Mouse (Mus musculus) left cerebral cortex, postnatal 36 days (tissue): ENCODE results near the gene Gpr182. TPM values are rescaled to one million over a fixed set of nuclear protein-coding genes. Genes with fewer than 3 reads are reported as not detected.

Experiments
- DNase-seq, 2 experiments: peaks; one replicate each; pipeline ENCODE4 v3.0.0; 2021 to 2022; ENCODE audit warnings: low spot score in 2 of 2, mixed read lengths in 1 of 2
- intact Hi-C: fragments of 180-260 bp; cut with DNase I; formaldehyde crosslinking; loops from one replicate; pipeline ENCODE4 v1.15.1; 2025
- total RNA-seq, 2 experiments: library from RNA; stranded (reverse); gene quantifications; 2 replicates each; pipeline ENCODE4 v1.2.3; 2021

Gpr182 gene
- total RNA-seq, 2 experiments from 2014 or later, result 1.5 to 1.6 TPM

DNA sequence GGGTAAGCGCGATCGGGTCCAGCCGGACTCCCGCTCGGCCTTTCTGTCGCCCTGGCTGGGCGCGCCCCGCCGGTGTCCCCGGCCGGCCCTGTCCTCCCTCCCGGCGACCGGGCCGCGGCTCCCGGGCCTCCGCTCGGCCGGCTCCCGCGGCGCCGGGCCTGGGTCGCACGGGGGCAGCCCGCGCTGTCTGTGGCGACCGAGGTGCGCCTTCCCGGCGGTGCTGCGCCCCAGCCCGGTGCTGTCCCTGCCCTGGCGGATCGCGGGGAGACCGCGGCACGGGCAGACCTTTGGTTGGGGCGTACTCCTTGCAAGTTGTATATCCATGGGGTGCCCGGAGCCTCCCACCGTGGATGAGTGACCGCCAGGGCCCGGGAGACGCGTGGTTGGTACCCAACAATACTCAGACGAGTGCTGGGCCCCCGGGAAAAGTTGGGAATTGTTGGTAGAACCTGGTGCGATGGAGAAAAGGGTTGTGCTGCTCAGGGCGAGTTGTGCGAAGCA, 11.8 kb downstream of the Gpr182 start:
- peak in 1 of 2 experiments; percentile 65 for DNase-seq

DNA sequence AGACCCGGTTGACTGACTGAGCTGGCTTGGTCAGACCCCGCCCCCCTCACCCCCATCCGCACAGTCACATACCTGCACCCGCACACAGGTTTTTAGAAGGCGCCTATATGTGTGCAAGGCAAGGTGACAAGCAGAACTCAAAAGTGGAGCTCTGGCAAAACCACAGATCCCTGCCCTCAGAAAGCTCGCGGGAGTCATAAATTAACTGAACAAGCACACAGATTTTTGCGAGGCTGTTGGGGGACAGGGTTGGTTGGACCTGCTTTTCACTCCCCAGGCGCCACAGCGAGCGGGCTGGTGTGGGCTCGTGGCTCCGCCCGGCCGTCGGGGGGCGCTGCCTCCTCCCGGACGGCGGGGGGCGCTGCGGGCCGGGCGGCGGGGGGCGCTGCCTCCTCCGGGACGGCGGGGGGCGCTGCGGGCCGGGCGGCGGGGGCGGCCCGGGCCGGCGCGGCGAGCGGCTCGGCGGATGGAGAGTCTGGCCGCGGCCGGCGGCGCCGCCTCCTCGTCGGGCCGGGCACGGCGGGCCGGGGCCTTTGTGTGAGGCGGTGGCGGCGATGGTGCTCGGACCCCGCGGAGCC, 12.4 kb downstream of the Gpr182 start, which contains the start of gene Zbtb39:
Zbtb39 (plus strand) TSS at position 456 of the 578 bp plus-strand sequence.
- intact Hi-C loops, result loop anchor here (1.0 to 2.0 kb wide), 2 partner anchors 44 to 198 kb away; no protein-coding TSS in a partner anchor

More for the DNA sequence above, 11.8 kb downstream of the Gpr182 start:
- intact Hi-C loops, result loop anchor here (1.0 to 2.0 kb wide), 2 partner anchors 45 to 198 kb away; no protein-coding TSS in a partner anchor

DNA sequence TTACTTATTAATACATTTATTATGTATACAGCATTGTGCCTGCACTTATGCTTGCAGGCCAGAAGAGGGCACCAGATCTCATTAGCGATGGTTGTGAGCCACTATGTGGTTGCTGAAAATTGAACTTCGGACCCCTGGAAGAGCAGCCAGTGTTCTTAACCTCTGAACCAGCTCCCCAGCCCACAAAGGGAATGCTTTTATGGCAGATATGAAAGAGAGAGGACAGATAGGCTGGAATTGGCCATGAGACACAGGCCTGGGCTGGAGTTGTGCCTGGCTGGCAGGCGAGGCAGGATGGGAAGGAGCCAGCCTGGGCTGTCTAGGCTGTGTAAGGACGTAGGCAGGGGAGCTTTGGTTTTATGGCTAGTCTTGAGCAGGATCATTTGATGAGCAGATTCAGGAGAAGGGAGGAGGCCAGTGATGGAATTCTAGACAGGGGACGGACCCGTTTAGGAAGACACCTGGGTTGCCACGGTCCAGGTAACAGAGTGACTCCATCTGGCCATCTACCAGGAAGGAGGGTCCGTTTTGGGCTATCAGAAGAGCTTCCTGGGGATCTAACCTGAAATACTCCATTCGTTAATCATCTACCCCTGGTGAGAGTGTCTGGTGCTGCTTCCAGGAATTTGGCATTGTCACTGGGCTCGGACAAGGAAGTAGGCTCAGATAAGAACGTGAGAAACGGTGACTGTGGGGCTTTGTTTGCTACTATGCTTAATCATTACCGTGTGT, 13.2 kb downstream of the Gpr182 start:
- intact Hi-C loops, result loop anchor here (2.0 kb wide), 1 partner anchor 44 kb away; no protein-coding TSS in a partner anchor
- no peak for DNase-seq

More for the DNA sequence above, 12.4 kb downstream of the Gpr182 start, which contains the start of gene Zbtb39:
- peak in 1 of 2 experiments; percentile 78 for DNase-seq

DNA sequence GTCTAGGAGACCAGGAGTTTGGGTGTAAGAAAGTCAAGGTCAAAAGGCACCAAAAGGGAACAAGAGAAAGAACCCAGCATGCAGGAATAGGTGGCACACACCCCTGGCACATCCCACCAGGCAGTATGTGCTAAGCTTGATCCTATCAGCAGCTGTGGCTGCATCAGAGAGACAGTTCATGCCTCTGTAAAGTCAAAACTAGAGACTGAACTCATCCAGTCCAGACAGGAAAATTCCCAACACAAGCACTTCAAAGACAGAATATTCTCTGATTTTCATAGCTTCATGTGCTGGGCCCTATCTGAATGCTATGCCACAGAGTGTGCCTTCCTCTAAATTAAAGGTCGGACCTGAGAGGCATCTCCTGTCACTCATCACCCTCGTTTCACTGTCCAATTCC, 14.0 kb downstream of the Gpr182 start:
- intact Hi-C loops, result no loop called here

DNA sequence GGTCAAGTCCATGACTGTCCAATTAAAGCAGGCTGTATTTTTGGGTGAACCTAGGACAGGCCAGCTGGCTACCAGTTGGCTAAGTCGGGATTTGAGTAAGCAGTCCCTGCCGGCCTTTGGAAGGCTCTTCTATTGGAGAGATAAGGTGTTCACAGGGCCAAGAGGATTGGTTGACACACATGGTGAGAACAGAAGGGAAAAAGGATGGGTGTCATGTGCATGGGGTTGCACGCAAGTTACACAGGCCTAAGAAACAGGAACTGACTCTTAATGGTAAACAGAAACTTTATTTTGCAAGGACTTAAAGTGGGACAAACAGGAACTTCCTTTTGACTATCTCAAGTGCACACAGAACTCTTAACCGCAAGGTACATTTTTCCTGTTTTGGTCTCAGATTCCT, 14.6 kb downstream of the Gpr182 start:
- intact Hi-C loops, result no loop called here
- DNase-seq, result no peak

More for the DNA sequence above, 14.0 kb downstream of the Gpr182 start:
- DNase-seq, result no peak

DNA sequence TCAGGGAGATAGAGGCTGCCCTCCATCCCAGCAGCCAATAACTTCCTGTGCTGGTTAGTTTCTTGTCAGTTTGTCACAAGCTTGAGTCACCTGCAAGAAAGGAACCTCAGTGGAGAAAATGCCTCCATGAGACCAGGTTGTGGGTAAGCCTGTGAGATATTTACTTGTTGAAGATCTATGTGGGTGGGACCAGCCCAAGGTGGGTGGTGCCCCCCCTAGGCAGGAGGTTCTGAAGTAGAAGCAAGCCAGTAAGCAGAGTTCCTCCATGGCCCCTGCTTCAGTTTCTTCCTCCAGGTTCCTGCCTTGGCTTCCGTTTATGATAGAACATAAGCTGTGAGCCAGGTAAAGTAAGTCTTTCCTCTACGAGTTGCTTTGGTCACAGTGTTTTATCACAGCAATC, 15.3 kb downstream of the Gpr182 start:
- DNase-seq, result no peak
- intact Hi-C loops, result no loop called here

DNA sequence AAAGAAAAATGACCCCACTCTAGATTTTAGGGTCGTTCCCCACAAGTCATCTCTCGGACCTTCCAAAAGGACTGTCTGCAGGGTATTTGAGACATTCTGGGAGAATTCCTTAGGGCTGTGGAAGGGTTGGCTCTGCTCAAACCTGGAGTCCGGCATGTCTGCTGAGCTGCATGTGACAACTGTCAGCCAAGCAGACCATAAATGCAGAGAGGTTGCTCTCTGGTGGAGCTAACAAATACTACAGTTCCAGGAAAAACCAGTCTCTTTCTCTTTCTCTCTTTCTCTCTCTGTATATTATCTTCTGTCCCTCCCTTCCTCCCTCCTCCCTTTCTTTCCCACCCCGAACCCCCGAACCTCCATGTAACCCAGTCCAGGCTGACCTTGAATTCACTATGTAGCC, 17.1 kb downstream of the Gpr182 start:
- intact Hi-C loops, result loop anchor here (5.0 kb wide), 2 partner anchors 57 to 92 kb away; partner anchors contain the start of gene Stat6
- DNase-seq, result no peak

DNA sequence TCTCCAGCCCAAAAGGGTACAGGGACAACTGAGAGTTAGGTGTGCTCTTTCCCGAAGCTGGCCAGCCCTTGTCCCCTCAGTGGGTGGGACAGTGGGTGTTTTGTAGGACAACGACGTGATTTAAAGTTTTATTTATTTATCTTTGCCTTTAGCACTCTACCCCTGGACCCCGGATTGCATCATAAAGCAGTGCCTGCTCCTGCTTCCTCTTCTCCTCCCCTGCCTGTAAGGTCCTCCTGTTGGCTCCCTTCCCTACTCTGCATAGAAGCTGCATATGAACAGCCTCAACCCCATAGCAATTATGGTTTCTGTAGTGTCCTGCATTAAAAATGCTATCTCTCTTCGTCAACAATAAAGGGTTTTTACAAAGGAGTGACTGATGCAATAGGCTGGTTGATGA, 20.1 kb downstream of the Gpr182 start:
- intact Hi-C loops, result loop anchor here (5.0 kb wide), 2 partner anchors 54 to 89 kb away; partner anchors contain the start of gene Stat6

DNA sequence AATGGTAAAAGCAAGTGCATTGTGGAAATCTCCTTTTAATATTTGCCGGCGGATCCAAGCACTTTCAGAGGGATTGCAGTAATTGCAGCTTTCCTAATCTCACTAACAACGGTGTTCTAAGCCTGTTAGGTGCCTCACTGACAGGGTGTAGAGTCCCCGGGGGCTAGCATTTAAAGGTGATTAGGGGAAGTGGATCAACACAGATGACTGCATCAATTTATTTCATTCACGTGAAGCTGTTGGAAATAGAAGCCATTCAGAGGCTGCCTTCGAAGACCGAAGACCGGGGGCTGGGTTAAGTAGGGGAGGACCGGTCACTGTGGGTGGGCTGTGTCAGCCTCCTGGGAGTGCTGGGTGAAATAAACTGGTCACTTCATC, 20.6 kb downstream of the Gpr182 start:
- intact Hi-C loops, result loop anchor here (5.0 kb wide), 2 partner anchors 54 to 89 kb away; partner anchors contain the start of gene Stat6
- DNase-seq, result no peak

More for the DNA sequence above, 20.1 kb downstream of the Gpr182 start:
- no peak for DNase-seq

DNA sequence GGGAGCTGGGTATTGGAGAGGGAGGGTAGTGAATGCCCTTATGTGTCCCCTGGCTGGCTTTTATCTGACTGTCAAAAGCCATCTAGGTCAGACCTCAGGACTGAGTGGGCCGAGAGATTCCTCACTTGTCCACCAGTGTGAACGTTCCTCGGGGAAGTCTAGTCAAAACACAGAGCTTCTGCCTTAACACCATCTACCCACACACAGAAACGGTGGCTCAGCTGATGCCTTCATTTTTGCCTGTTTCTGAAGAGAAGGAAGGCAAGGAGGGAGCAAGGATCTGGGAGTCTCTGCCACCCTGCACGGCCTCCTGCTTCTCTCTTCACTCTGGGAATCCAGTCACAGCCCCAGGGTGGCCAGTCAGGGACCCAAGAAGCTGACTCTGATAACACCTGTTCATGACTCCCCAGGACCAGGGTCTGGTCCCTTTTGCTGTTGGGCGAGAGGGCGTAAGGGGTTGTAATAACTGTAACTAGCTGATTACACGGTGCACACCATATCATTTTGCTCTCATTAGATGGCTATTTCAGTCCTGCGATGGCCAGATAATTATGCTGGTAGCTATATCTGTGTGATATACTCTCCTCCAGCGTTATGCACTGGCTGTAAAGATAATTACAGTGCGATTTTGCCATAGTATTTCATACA, 21.1 kb downstream of the Gpr182 start:
- peak in 1 of 2 experiments; percentile 21 for DNase-seq
- intact Hi-C loops, result loop anchor here (5.0 kb wide), 2 partner anchors 53 to 88 kb away; partner anchors contain the start of gene Stat6

DNA sequence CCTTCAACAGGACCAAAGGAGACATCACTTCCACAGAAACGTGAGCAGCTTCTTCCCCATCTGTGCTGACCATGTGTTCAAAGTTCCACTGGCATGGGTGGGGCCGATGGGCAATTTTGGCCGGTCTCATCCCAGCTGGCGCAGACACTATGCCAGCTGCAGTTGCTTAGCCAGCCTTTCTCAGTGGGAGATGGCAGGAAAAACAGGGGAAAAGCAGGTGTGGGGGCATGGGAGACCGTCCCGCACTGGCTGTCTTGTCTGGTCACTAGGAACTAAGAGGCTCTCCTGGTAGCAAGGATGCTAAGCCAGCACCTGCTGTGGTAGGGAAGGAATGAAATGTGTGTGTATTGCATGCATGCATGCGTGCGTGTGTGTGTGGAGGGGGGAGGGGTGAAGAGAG, 23.1 kb downstream of the Gpr182 start:
- DNase-seq, result peak; percentile 36 to 43
- intact Hi-C loops, result no loop called here

DNA sequence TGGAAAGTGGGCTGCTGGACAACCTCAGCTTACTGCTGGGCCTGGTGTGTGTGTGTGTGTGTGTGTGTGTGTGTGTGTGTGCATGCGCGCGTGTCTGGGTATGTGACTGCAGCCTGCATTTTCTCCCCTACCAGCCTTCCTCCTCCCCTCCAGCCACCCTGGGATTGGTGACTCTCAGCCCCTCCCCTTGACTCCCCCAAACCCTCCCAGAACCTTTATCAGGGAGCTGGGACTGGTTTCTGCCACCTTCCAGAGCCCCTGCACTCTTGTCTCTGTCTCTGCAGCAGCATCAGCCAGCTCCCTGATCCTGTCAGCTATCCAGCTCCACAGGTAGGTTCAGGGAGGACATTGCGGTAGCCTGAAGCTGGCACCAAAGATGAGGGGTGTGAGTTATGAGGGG, 26.4 kb downstream of the Gpr182 start:
- no peak for DNase-seq
- intact Hi-C loops, result no loop called here

DNA sequence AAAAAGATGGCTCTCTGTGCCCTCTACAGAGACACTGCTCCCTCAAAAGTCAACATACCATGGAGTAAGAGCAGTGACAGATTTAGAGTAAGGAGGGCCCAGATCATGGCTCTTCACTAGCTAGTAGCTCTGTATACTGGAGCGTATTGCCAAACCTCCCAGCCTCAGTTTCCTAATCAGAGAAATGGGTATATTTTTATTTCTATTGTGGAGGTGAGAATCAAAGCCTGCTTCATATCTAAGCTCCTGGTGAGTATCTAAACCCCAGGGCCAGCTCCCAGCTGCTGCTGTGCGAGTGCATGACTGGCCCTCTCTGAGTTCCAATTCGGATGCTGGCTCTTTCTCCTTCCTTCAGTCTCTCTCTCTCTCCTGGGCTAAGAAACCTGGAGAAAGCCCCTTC, 27.4 kb downstream of the Gpr182 start, which contains the start of gene Tac2:
Tac2 (plus strand) TSS at position 301 of the 400 bp plus-strand sequence.
- intact Hi-C loops, result no loop called here
- no peak for DNase-seq

DNA sequence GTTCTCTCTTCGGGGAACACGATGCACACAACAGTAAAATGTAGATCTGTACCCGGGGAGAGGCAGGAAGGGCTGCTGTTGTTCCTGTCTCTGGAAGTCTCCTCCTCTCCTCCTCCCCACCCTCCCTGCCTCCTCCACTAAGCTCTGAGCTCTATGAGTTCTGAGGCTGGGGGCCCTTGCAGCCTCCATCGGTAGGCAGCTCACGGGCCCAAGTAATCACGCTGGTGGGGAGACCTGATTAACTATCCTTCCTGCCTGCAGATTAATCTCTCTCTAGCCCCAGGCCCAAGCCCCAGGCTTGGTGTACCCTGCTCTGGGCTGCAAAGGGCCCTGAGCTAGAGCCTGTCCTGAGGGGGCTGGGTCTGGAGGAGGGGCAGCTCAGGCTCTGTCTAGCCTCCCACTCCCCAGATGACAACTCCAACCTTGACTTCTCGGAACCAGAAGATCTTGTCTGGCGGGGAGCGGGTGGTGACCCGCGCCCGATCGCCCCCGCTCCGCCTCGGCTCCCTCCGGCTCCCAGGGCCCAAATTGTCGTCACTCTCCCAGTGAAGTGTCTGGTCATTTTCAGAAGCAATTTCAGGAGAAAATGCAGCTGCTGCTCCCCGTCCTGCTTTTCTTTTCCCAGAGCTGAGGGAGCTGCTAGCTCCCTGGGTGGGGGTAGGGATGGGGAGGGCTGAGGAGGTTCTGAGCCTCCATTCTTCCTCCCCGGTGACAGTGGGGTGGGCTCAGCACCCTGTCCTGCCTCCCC, 29.7 kb downstream of the Gpr182 start:
- peak in 1 of 2 experiments; percentile 13 for DNase-seq

DNA sequence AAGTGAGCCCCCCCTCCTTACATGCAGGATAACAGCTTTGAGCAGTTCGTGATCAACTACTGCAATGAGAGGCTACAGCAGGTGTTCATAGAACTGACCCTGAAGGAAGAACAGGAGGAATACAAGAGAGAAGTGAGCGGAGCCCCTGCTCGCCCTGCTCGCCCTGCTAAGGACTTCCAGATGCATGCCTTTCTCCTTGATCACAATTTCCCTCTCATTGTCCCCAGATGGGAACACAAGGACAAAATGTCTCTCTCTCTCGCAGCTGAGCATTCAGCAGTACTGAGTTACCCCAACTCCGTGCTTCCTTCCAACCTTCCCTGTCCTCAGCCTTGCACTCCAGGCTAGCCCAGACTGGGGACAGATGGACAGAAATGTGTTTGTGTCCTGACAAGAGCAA, 38.8 kb downstream of the Gpr182 start:
- DNase-seq, result no peak
- intact Hi-C loops, result no loop called here

More for the DNA sequence above, 29.7 kb downstream of the Gpr182 start:
- intact Hi-C loops, result no loop called here

DNA sequence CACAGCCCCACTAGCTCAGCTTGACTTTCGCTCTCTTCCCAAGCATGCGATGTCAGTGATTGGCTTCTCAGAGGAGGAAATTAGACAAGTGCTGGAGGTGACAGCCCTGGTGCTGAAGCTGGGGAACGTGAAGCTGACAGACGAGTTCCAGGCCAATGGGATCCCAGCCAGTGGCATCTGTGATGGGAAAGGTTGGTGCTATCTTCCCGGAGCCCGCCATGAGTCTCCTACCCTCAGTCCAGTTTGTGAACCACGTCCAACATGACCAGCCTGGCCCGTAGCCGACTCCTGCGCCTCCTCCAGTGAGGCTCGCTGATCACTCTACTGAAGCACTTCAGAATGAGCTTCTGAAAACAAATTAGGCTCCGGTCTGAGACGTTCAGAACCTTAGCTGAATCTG, 41.2 kb downstream of the Gpr182 start:
- no peak for DNase-seq
- intact Hi-C loops, result no loop called here

DNA sequence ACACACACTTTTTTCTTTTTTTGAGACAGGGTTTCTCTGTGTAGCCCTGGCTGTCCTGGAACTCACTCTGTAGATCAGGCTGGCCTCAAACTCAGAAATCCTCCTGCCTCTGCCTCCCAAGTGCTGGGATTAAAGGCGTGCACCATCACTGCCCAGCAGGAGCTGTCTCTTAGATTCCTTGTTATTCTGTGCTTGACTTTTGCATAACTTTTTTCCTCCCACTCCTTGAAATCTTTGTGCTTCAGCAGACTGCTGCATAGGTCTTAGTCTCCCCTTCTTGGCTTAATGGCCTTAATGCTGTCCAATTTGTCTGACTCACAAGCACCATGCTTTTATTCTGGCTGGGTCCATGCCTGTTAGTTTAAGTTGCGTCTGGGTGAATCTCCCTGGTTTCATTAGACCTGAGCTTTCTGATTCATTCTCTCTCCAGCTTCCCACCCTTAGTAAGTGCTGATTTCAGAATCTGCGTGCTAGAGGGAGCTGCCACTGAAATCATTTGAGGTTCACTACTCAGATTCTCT, 42.6 kb downstream of the Gpr182 start:
- intact Hi-C loops, result no loop called here
- DNase-seq, result no peak

DNA sequence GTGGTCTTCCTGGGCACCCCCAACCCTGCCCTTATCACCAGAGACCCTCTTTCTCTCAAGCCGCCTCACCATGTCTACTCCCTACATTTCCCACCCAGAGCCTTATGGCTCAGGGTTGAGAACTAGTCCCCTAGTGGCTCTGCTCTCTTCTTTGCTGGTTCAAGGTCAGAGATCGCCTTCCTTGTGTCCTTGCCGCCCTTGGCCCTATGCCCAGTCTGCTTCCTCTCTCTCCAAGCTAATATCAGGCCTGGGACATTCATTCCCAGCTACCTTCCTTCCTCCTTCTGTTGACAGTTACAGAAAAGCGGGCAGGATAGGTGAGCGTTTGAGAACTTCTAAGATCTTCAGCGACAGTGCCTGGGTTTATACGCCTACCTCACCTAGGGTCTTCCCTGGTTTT, 43.8 kb downstream of the Gpr182 start:
- DNase-seq, result no peak
- intact Hi-C loops, result no loop called here

DNA sequence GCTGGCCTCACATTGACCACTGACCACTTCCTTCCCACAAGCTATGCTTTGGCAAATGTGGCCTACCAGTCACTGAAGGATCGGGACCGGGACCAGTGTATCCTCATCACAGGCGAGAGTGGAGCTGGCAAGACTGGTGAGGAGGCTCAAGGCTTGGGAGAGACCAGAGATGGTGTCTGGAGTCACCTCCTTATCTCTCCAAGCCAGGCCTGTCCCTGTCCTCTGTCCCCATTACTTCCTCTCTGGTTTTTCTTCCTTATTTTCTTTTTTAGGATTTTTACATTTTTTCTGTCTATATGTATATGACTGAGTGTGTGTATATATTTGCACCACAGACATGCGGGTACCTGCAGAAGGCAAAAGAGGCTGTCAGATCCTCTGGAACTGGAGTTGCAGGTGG, 45.7 kb downstream of the Gpr182 start:
- no peak for DNase-seq
- intact Hi-C loops, result no loop called here
